Mouse (Mus musculus) lung, adult 10 weeks (tissue): Measurements from ENCODE around the gene Gm13276. TPM values are rescaled to one million over a fixed set of nuclear protein-coding genes. Genes with fewer than 3 reads are reported as not detected.

ENCODE experiments used
- polyA plus RNA-seq: library from polyadenylated mRNA; stranded (reverse); fragments of 350-450 nt; fragmentation: Illumina TruSeq; extraction: RNeasy Lipid Tissue Mini Kit (QIAGEN cat#74804); gene quantifications from one replicate; pipeline ENCODE4 v1.2.3, GENCODE M21; 2014; ENCODE audit warnings: low read depth, low replicate concordance; ENCODE audit not compliant: insufficient read depth

The Gm13276 gene
- not detected for polyA plus RNA-seq

DNA sequence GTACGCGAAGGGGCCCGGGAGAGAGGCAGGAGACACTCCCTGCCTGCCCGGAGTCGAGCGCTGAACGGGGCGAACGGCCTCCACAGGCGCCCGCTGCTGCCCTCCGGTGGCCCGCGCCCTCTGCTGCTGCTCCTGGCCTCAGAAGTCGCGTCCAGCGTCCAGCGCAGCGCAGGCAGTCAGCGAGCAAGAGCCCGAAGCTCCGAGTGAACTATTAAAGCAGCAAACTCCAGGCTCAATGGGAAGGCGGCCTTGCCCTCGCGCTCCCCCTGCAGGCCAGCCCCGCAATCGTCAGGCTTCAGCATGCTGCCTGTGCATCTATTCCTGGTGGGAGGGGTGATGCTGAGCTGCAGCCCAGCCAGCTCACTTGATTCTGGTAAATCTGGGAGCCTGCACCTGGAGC is at the start of gene Gm13276:
Gm13276 (plus strand) TSS at position 301 of the 400 bp plus-strand sequence.

DNA sequence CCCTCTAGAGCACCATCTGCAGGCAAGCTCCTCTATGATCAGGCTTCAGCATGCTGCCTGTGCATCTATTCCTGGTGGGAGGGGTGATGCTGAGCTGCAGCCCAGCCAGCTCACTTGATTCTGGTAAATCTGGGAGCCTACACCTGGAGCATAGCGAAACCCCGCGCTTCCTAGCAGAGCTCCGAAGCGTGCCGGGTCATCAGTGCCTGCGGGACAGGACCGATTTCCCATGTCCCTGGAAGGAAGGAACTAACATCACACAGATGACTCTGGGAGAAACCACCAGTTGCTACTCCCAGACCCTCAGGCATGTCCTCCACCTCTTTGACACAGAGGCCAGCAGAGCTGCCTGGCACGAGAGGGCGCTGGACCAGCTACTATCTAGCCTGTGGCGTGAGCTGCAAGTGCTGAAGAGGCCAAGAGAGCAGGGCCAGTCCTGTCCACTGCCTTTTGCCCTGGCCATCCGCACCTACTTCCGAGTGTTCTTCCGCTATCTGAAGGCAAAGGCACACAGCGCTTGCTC is 30.6 kb upstream of the Gm13276 start, which contains the start of gene Gm13271:
Gm13271 (plus strand) TSS at position 51 of the 523 bp plus-strand sequence.

DNA sequence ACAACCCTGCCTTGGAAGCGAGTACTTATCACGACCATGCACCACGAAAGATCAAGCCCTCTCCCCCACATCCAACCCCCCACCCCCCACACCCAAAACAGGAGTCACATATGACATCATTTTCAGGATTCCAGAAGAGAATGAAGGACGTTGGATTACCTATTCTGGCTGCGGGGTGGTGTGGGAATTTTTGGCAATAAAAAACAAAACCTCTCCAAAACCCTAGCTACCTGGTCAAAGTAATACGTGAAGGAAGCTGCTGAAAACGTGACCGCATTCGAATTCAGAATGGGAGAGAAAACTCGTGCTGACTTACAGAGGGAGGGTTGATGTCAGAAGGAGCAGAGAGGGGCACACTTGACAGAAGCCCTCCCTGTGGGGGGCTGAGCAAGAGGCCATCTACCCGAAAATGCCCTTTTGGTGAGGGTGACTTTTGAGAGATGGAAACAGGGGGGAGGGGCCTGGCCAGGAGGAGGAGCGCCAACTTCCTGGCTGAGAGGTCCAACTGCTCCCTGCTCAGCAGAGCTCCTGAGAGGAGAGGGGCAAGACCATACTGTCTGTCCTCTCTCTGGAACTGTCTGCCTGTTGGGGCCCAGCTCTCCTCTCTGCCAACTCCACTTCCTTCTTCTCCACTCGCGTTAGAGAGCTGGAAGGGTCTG is 25.8 kb upstream of the Gm13276 start, which contains the start of gene Gm13283:
Gm13283 (plus strand) TSS at position 510 of the 659 bp plus-strand sequence.

DNA sequence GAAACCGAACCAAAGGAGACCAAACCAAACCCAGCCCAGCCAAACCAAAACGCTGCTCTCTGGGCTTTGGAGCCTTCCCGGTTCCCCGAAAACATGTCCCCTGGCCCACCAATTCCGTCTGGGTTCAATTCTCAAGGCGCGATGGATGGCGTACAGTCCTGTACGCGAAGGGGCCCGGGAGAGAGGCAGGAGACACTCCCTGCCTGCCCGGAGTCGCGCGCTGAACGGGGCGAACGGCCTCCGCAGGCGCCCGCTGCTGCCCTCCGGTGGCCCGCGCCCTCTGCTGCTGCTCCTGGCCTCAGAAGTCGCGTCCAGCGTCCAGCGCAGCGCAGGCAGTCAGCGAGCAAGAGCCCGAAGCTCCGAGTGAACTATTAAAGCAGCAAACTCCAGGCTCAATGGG is 12.0 kb upstream of the Gm13276 start, which contains the start of gene Gm13290:
Gm13290 (plus strand) TSS at position 301 of the 400 bp plus-strand sequence.

DNA sequence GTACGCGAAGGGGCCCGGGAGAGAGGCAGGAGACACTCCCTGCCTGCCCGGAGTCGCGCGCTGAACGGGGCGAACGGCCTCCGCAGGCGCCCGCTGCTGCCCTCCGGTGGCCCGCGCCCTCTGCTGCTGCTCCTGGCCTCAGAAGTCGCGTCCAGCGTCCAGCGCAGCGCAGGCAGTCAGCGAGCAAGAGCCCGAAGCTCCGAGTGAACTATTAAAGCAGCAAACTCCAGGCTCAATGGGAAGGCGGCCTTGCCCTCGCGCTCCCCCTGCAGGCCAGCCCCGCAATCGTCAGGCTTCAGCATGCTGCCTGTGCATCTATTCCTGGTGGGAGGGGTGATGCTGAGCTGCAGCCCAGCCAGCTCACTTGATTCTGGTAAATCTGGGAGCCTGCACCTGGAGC is 8.9 kb upstream of the Gm13276 start, which contains the start of gene Gm13289:
Gm13289 (plus strand) TSS at position 301 of the 400 bp plus-strand sequence.

DNA sequence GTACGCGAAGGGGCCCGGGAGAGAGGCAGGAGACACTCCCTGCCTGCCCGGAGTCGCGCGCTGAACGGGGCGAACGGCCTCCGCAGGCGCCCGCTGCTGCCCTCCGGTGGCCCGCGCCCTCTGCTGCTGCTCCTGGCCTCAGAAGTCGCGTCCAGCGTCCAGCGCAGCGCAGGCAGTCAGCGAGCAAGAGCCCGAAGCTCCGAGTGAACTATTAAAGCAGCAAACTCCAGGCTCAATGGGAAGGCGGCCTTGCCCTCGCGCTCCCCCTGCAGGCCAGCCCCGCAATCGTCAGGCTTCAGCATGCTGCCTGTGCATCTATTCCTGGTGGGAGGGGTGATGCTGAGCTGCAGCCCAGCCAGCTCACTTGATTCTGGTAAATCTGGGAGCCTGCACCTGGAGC is 6.0 kb upstream of the Gm13276 start, which contains the start of gene Gm13272:
Gm13272 (plus strand) TSS at position 301 of the 400 bp plus-strand sequence.

DNA sequence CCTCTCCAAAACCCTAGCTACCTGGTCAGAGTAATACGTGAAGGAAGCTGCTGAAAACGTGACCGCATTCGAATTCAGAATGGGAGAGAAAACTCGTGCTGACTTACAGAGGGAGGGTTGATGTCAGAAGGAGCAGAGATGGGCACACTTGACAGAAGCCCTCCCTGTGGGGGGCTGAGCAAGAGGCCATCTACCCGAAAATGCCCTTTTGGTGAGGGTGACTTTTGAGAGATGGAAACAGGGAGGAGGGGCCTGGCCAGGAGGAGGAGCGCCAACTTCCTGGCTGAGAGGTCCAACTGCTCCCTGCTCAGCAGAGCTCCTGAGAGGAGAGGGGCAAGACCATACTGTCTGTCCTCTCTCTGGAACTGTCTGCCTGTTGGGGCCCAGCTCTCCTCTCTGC is 3.7 kb upstream of the Gm13276 start, which contains the start of gene Ifnz:
Ifnz (plus strand) TSS at position 301 of the 400 bp plus-strand sequence.

DNA sequence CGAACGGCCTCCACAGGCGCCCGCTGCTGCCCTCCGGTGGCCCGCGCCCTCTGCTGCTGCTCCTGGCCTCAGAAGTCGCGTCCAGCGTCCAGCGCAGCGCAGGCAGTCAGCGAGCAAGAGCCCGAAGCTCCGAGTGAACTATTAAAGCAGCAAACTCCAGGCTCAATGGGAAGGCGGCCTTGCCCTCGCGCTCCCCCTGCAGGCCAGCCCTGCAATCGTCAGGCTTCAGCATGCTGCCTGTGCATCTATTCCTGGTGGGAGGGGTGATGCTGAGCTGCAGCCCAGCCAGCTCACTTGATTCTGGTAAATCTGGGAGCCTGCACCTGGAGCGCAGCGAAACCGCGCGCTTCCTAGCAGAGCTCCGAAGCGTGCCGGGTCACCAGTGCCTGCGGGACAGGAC is 2.9 kb downstream of the Gm13276 start, which contains the start of gene Gm13277:
Gm13277 (plus strand) TSS at position 231 of the 400 bp plus-strand sequence.

DNA sequence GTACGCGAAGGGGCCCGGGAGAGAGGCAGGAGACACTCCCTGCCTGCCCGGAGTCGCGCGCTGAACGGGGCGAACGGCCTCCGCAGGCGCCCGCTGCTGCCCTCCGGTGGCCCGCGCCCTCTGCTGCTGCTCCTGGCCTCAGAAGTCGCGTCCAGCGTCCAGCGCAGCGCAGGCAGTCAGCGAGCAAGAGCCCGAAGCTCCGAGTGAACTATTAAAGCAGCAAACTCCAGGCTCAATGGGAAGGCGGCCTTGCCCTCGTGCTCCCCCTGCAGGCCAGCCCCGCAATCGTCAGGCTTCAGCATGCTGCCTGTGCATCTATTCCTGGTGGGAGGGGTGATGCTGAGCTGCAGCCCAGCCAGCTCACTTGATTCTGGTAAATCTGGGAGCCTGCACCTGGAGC is 5.7 kb downstream of the Gm13276 start, which contains the start of gene Gm13278:
Gm13278 (plus strand) TSS at position 301 of the 400 bp plus-strand sequence.

DNA sequence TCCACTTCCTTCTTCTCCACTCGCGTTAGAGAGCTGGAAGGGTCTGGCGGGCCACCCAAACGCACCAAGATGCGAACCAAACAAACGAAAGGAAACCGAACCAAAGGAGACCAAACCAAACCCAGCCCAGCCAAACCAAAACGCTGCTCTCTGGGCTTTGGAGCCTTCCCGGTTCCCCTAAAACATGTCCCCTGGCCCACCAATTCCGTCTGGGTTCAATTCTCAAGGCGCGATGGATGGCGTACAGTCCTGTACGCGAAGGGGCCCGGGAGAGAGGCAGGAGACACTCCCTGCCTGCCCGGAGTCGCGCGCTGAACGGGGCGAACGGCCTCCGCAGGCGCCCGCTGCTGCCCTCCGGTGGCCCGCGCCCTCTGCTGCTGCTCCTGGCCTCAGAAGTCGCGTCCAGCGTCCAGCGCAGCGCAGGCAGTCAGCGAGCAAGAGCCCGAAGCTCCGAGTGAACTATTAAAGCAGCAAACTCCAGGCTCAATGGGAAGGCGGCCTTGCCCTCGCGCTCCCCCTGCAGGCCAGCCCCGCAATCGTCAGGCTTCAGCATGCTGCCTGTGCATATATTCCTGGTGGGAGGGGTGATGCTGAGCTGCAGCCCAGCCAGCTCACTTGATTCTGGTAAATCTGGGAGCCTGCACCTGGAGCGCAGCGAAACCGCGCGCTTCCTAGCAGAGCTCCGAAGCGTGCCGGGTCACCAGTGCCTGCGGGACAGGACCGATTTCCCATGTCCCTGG is 8.6 kb downstream of the Gm13276 start, which contains the start of gene Gm13275:
Gm13275 (plus strand) TSS at position 552 of the 740 bp plus-strand sequence.

DNA sequence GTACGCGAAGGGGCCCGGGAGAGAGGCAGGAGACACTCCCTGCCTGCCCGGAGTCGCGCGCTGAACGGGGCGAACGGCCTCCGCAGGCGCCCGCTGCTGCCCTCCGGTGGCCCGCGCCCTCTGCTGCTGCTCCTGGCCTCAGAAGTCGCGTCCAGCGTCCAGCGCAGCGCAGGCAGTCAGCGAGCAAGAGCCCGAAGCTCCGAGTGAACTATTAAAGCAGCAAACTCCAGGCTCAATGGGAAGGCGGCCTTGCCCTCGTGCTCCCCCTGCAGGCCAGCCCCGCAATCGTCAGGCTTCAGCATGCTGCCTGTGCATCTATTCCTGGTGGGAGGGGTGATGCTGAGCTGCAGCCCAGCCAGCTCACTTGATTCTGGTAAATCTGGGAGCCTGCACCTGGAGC is 11.6 kb downstream of the Gm13276 start, which contains the start of gene Gm13279:
Gm13279 (plus strand) TSS at position 301 of the 400 bp plus-strand sequence.

DNA sequence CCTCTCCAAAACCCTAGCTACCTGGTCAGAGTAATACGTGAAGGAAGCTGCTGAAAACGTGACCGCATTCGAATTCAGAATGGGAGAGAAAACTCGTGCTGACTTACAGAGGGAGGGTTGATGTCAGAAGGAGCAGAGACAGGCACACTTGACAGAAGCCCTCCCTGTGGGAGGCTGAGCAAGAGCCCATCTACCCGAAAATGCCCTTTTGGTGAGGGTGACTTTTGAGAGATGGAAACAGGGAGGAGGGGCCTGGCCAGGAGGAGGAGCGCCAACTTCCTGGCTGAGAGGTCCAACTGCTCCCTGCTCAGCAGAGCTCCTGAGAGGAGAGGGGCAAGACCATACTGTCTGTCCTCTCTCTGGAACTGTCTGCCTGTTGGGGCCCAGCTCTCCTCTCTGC is 13.9 kb downstream of the Gm13276 start, which contains the start of gene Gm13285:
Gm13285 (plus strand) TSS at position 301 of the 400 bp plus-strand sequence.

DNA sequence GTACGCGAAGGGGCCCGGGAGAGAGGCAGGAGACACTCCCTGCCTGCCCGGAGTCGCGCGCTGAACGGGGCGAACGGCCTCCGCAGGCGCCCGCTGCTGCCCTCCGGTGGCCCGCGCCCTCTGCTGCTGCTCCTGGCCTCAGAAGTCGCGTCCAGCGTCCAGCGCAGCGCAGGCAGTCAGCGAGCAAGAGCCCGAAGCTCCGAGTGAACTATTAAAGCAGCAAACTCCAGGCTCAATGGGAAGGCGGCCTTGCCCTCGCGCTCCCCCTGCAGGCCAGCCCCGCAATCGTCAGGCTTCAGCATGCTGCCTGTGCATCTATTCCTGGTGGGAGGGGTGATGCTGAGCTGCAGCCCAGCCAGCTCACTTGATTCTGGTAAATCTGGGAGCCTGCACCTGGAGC is 17.4 kb downstream of the Gm13276 start, which contains the start of gene Gm13287:
Gm13287 (plus strand) TSS at position 301 of the 400 bp plus-strand sequence.

DNA sequence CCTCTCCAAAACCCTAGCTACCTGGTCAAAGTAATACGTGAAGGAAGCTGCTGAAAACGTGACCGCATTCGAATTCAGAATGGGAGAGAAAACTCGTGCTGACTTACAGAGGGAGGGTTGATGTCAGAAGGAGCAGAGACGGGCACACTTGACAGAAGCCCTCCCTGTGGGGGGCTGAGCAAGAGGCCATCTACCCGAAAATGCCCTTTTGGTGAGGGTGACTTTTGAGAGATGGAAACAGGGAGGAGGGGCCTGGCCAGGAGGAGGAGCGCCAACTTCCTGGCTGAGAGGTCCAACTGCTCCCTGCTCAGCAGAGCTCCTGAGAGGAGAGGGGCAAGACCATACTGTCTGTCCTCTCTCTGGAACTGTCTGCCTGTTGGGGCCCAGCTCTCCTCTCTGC is 19.7 kb downstream of the Gm13276 start, which contains the start of gene Gm13288:
Gm13288 (plus strand) TSS at position 301 of the 400 bp plus-strand sequence.

DNA sequence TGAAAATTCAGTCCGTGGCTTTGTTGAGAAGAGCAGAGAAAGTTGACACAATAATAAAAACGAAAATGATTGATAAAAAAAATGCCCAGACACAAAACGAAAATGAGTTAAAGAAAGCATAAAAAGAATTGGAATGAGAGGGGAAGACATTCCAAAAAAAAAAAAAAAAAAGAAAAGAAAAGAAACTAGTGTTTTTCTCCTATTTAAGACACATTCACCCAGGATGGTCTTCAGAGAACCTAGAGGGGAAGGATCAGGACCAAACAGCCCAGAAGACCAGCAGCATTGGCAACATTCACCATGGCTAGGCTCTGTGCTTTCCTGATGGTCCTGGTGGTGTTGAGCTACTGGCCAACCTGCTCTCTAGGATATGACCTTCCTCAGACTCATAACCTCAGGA is 30.4 kb downstream of the Gm13276 start, which contains the start of gene Ifna7:
Ifna7 (plus strand) TSS at position 301 of the 400 bp plus-strand sequence.

DNA sequence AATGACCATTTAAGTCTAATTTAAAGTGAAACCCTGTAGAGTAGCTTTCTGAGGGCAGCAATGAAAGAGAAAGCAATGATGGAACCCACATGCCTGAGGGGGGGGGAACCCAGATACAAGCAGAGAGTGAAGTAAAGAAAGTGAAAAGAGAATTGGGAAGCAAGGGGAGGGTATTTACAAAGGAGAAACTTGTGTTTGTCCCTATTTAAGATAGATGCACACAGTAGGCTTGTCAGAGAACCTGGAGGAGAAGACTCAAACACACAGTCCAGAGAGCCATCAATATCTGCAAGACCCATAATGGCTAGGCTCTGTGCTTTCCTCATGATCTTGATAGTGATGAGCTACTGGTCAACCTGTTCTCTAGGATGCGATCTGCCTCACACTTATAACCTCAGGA is 34.1 kb downstream of the Gm13276 start, which contains the start of gene Ifna11:
Ifna11 (plus strand) TSS at position 301 of the 400 bp plus-strand sequence.

DNA sequence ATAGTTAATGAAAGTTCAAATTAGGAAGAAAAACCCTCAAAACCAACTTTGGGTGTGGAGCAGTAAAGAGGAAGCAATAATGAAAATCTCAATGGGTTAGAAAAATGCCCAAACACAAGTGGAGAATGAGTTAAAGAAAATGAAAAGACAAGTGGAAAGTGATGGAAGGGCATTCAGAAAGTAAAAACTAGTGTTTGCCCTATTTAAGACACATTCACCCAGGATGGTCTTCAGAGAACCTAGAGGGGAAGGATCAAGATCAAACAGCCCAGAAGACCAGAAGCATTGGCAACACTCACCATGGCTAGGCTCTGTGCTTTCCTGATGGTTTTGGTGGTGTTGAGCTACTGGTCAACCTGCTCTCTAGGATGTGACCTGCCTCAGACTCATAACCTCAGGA is 41.6 kb downstream of the Gm13276 start, which contains the start of gene Ifna6:
Ifna6 (plus strand) TSS at position 301 of the 400 bp plus-strand sequence.

DNA sequence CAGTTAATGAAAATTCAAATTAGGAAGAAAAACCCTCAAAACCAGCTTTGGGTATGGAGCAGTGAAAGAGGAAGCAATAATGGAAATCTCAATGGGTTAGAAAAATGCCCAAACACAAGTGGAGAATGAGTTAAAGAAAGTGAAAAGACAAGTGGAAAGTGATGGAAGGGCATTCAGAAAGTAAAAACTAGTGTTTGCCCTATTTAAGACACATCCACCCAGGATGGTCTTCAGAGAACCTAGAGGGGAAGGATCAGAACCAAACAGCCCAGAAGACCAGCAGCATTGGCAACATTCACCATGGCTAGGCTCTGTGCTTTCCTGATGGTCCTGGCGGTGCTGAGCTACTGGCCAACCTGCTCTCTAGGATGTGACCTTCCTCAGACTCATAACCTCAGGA is 49.7 kb downstream of the Gm13276 start, which contains the start of gene Ifna5:
Ifna5 (plus strand) TSS at position 301 of the 400 bp plus-strand sequence.

